Mouse (Mus musculus) limb, embryonic 14.5 days (tissue): ENCODE measurements around the gene Olfr814. TPM values are rescaled to one million over a fixed set of nuclear protein-coding genes. Genes with fewer than 3 reads are reported as not detected.
"Not testable (repeated sequence)": the region's sequence is repeated elsewhere in the genome, so short reads cannot be mapped to it uniquely, and the experiment has no call there.

Experiments used
- ATAC-seq: fragments of 200-750 bp; cut with Nextera tagmentation; 2 replicates; pipeline ENCODE4 v1.8.0; 2017; ENCODE audit warnings: low read depth, moderate number of reproducible peaks, moderate TSS enrichment; ENCODE audit not compliant: low FRiP score
- DNase-seq: peaks from one replicate; pipeline ENCODE4 v3.0.0-alpha.2; 2015; ENCODE audit warnings: low spot score
- H3K27ac ChIP-seq: fragments of 300-500 bp; sonication (generic); replicated peaks from 2 replicates; pipeline ENCODE4 v1.5.1; 2014; ENCODE audit warnings: low read depth, mild to moderate bottlenecking, low read length, moderate library complexity, mixed read lengths
- H3K27me3 ChIP-seq: fragments of 300-500 bp; sonication (generic); 2 replicates; pipeline ENCODE4 v1.6.1; 2014; ENCODE audit warnings: low read length, mixed read lengths; ENCODE audit not compliant: control insufficient read depth, insufficient read depth
- H3K36me3 ChIP-seq: fragments of 300-500 bp; sonication (generic); 2 replicates; pipeline ENCODE4 v1.6.1; 2014; ENCODE audit warnings: mild to moderate bottlenecking, low read length, moderate library complexity, mixed read lengths; ENCODE audit not compliant: control insufficient read depth, insufficient read depth
- H3K4me1 ChIP-seq: fragments of 300-500 bp; sonication (generic); 2 replicates; pipeline ENCODE4 v1.6.1; 2014; ENCODE audit warnings: antibody characterized with exemption, low read length, mixed read lengths; ENCODE audit not compliant: control insufficient read depth, insufficient read depth
- H3K4me2 ChIP-seq: fragments of 300-500 bp; sonication (generic); replicated peaks from 2 replicates; pipeline ENCODE4 v1.6.1; 2014; ENCODE audit warnings: low read depth, mild to moderate bottlenecking, low read length, moderate library complexity; ENCODE audit not compliant: severe bottlenecking
- H3K4me3 ChIP-seq: fragments of 300-500 bp; sonication (generic); replicated peaks from 2 replicates; pipeline ENCODE4 v1.5.1; 2014; ENCODE audit warnings: low read length
- H3K9ac ChIP-seq: fragments of 300-500 bp; sonication (generic); 2 replicates; pipeline ENCODE4 v1.6.1; 2014; ENCODE audit warnings: mild to moderate bottlenecking, low read depth, low read length, moderate library complexity; ENCODE audit not compliant: severe bottlenecking
- H3K9me3 ChIP-seq: fragments of 300-500 bp; sonication (generic); 2 replicates; pipeline ENCODE4 v1.6.1; 2016; ENCODE audit warnings: low read length; ENCODE audit not compliant: control insufficient read depth
- POLR2A ChIP-seq: fragments of 200-500 bp; IDR thresholded peaks from 2 replicates; pipeline ENCODE4 v1.8.0; 2012; ENCODE audit warnings: inconsistent platforms, mild to moderate bottlenecking, moderate library complexity, borderline replicate concordance; ENCODE audit not compliant: insufficient read depth, insufficient read length; ENCODE audit errors: extremely low read depth
- WGBS: fragments of 180-500 bp; shearing (Covaris S2); extraction: QIAGEN DNeasy Blood & Tissue Kit; methylation state at CpG from one replicate; pipeline ENCODE4 v1.1.7; 2014; 5-methylcytosine and 5-hydroxymethylcytosine counted together
- polyA plus RNA-seq, 2 experiments: library from polyadenylated mRNA; depleted of rRNA in 1 of 2; stranded (reverse) in 1 of 2; unstranded in 1 of 2; fragments of >200 nt; fragmentation: Nextera tagmentation in 1 of 2; extraction: Ambion mirVana in 1 of 2; gene quantifications; 2 replicates each; pipeline versions ENCODE4 v1.2.1 to v1.2.3; 2012 to 2014

Olfr814 gene
- polyA plus RNA-seq (2012; rRNA removed) (not detected in 2 replicates), polyA plus RNA-seq (2014; fragmentation: Nextera tagmentation; extraction: Ambion mirVana) (not detected in 2 replicates)

DNA sequence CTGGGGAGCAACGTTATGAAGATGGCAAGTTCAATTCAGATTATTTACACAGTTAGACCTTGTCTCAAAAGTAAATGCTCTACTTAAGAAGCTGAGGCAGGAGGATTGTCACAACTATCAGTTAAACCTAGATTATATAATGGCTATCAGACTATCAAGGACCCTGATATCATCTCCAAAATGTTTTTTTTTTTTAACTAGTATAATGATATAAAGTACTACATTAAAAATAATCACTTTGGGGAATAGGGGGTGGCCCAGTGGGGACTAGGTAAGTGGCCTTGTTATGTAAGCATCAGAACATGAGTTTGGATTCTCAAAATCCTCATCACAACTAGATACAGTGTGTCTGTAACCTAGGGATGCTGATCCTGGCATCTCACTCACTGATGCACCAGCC lies at the start of gene Olfr814:
Gene Olfr814 (minus strand): TSS at position 101 of the 400 bp plus-strand sequence.
- H3K4me3 ChIP-seq, result not testable (repeated sequence)
- WGBS, result no CpG with 5 or more reads among the region's 1 CpGs

DNA sequence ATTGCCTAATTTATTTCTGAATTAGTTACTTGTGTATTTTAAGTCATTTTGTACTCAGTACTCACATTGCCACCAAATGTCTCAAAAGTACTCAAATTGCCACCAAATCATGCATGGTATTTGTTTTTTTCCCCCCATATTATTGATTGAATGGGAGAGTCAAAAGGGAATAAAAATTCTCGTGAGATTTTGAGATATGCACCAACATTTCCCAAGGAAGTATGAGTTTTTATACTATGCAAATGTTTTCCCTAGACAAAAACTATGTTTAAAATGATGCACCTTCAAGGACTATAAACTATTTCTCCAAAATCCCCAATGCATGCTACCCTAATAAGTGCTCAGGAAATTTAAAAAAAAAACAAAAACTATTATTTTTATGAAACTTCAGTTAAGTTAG lies 35.8 kb upstream of the Olfr814 start, which contains the start of gene Olfr816:
Gene Olfr816 (minus strand): TSS at position 101 of the 400 bp plus-strand sequence.
- ATAC-seq (no peak), DNase-seq (no peak)
- Histone ChIP-seq H3K9me3 (no peaks in the 10 kb centered on the region), H3K4me3 (no peak within 1 kb of the TSS), H3K9ac (no peak within 1 kb of the TSS), H3K27me3 (no peaks in the 10 kb centered on the region), H3K36me3 (no peaks in the 10 kb centered on the region), H3K27ac (no peak within 1 kb of the TSS), H3K4me1 (no peaks in the 10 kb centered on the region), H3K4me2 (no peak within 1 kb of the TSS)
- TF ChIP-seq POLR2A, result no peak
- WGBS, result 65% methylated on average over 1 of the region's 1 CpGs

More for the DNA sequence above, at the start of gene Olfr814:
- not testable (repeated sequence) for H3K27me3 ChIP-seq, H3K36me3 ChIP-seq, H3K27ac ChIP-seq, H3K9me3 ChIP-seq, H3K9ac ChIP-seq, H3K4me2 ChIP-seq, ATAC-seq, DNase-seq, H3K4me1 ChIP-seq

DNA sequence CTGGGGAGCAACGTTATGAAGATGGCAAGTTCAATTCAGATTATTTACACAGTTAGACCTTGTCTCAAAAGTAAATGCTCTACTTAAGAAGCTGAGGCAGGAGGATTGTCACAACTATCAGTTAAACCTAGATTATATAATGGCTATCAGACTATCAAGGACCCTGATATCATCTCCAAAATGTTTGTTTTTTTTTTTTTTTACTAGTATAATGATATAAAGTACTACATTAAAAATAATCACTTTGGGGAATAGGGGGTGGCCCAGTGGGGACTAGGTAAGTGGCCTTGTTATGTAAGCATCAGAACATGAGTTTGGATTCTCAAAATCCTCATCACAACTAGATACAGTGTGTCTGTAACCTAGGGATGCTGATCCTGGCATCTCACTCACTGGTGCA lies 26.1 kb upstream of the Olfr814 start, which contains the start of gene Olfr815:
Gene Olfr815 (minus strand): TSS at position 101 of the 400 bp plus-strand sequence.
- not testable (repeated sequence) for H3K9me3 ChIP-seq, H3K9ac ChIP-seq, H3K4me3 ChIP-seq, H3K4me2 ChIP-seq, ATAC-seq, H3K27ac ChIP-seq, DNase-seq, H3K27me3 ChIP-seq, H3K4me1 ChIP-seq, H3K36me3 ChIP-seq
- WGBS, result 100% methylated on average over 1 of the region's 1 CpGs

DNA sequence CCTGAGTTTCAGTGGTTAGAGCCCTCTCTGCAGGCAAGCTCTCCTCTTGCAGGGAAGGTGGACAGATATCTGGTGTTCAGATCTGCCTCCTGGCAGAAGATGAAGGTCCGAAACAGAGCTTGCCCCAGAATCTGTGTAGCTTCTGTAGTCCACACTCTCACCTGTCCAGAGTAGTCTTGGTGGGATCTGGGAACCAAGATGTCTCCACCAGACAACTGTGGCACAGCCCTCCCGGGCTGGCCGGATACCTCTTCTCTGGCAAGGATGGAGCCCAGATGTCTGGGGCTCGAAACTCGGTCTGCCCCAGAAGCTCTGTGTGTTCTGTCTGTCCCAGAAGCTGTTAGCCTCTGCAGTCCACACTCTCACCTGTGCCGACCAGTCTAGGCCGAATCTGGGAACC lies 6.3 kb upstream of the Olfr814 start:
- Histone ChIP-seq H3K4me3 (no peak overlapping the region), H3K9ac (no peak overlapping the region), H3K36me3 (no peaks in the 10 kb centered on the region), H3K4me2 (no peak overlapping the region), H3K27ac (no peak overlapping the region), H3K9me3 (no peaks in the 10 kb centered on the region), H3K27me3 (no peaks in the 10 kb centered on the region), H3K4me1 (no peaks in the 10 kb centered on the region)
- WGBS, result 93% methylated on average over 7 of the region's 7 CpGs
- no peak for DNase-seq
- no peak for ATAC-seq
- no peak for TF ChIP-seq POLR2A

DNA sequence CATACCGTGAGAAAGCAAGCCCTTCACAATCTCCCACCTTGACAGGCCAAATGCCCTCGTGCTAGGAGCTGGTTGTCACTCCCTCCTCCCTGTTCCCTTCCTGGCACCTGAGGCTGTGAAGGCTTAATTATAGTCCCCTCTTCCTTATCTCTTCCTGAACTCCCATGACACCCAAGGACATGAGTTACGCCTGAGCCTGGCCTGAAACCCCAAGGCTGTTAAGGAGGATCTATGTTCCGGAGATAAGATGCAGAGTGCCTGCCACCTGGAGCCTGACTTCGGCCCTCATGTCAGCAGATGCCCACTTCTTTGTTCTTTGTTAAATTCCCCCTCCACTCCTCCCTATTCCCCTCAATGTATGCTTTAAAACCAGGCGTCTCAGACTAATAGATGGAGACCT lies 5.8 kb upstream of the Olfr814 start:
- H3K9ac ChIP-seq, H3K36me3 ChIP-seq, H3K4me1 ChIP-seq, H3K27ac ChIP-seq, H3K4me3 ChIP-seq, H3K27me3 ChIP-seq, ATAC-seq, DNase-seq, H3K9me3 ChIP-seq, H3K4me2 ChIP-seq: not testable (repeated sequence)
- 67% methylated on average over 6 of the region's 6 CpGs for WGBS

DNA sequence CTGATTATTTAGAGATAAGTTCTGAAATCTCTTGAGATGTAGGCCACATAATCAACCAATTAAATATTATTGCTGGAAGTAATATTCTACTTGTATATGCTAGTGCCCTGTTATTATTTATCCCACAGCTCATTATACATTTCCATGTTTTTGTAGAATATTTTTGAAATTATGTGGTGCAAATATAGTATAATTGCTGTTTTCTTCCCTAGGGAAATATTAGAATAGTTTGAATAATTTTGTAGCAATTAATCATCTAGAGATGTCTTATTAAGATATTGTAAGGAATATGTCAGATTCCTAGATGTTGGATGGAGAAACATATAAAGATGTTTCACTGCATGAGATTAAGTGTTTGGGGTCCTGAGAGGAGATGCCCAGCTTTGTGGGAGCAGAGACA lies 24.6 kb downstream of the Olfr814 start, which contains the start of gene Olfr813:
Gene Olfr813 (plus strand): TSS at position 301 of the 400 bp plus-strand sequence.
- H3K9ac ChIP-seq, result no peak within 1 kb of the TSS
- no peak within 1 kb of the TSS for H3K27ac ChIP-seq
- no peak within 1 kb of the TSS for H3K4me3 ChIP-seq
- no peaks in the 10 kb centered on the region for H3K9me3 ChIP-seq
- no peak for DNase-seq
- H3K4me1 ChIP-seq, result no peaks in the 10 kb centered on the region
- ATAC-seq, result no peak
- H3K36me3 ChIP-seq, result no peaks in the 10 kb centered on the region
- TF ChIP-seq POLR2A, result no peak
- H3K4me2 ChIP-seq, result no peak within 1 kb of the TSS
- no peaks in the 10 kb centered on the region for H3K27me3 ChIP-seq
